Mouse (Mus musculus) CD4-positive, CD25-positive, alpha-beta regulatory T cell, adult 2 months (primary cell): Measurements from ENCODE around the gene Tnr.

Experiments
- DNase-seq: peaks from one replicate; pipeline ENCODE4 v3.0.0-alpha.2; 2012; ENCODE audit warnings: low read depth, low spot score

Gene Tnr

GRCm38 (mm10) chr1:159792546-159792945 is 269.0 kb downstream of the Tnr start:
- DNase-seq = no peak

- no peak for DNase-seq
These were observed 272.5 kb downstream of the Tnr start for GRCm38 (mm10) chr1:159796021-159796420.

- DNase-seq = no peak
These were observed 276.8 kb downstream of the Tnr start for GRCm38 (mm10) chr1:159800366-159800765.

GRCm38 (mm10) chr1:159801753-159802152 is 278.2 kb downstream of the Tnr start:
- DNase-seq = no peak

- DNase-seq = no peak
These were observed 280.1 kb downstream of the Tnr start for GRCm38 (mm10) chr1:159803711-159804110.

GRCm38 (mm10) chr1:159809493-159809892 is 285.9 kb downstream of the Tnr start:
- DNase-seq = no peak

GRCm38 (mm10) chr1:159811805-159812204 is 288.2 kb downstream of the Tnr start:
- DNase-seq = no peak

GRCm38 (mm10) chr1:159812820-159813411 is 289.3 kb downstream of the Tnr start:
- DNase-seq = peak; percentile 61

GRCm38 (mm10) chr1:159814348-159814747 is 290.8 kb downstream of the Tnr start:
- no peak for DNase-seq

- no peak for DNase-seq
These were observed 293.2 kb downstream of the Tnr start for GRCm38 (mm10) chr1:159816614-159817371.

GRCm38 (mm10) chr1:159819511-159819910 is 295.9 kb downstream of the Tnr start:
- no peak for DNase-seq

GRCm38 (mm10) chr1:159822416-159822815 is 298.8 kb downstream of the Tnr start:
- no peak for DNase-seq

GRCm38 (mm10) chr1:159828531-159828930 is 305.0 kb downstream of the Tnr start:
- DNase-seq = no peak

GRCm38 (mm10) chr1:159833165-159833564 is 309.6 kb downstream of the Tnr start:
- no peak for DNase-seq

GRCm38 (mm10) chr1:159833646-159834338 is 310.2 kb downstream of the Tnr start:
- DNase-seq = no peak

- DNase-seq = no peak
These were observed 311.6 kb downstream of the Tnr start for GRCm38 (mm10) chr1:159835126-159835525.

- DNase-seq = no peak
These were observed 316.8 kb downstream of the Tnr start for GRCm38 (mm10) chr1:159840337-159840736.

GRCm38 (mm10) chr1:159842876-159843275 is 319.3 kb downstream of the Tnr start:
- no peak for DNase-seq

- no peak for DNase-seq
These were observed 328.5 kb downstream of the Tnr start for GRCm38 (mm10) chr1:159852088-159852487.

GRCm38 (mm10) chr1:159854261-159854660 is 330.7 kb downstream of the Tnr start:
- no peak for DNase-seq

GRCm38 (mm10) chr1:159861782-159862474 is 338.4 kb downstream of the Tnr start:
- no peak for DNase-seq

- no peak for DNase-seq
These were observed 342.1 kb downstream of the Tnr start for GRCm38 (mm10) chr1:159865696-159866095.
